Mouse (Mus musculus) embryonic fibroblast, embryonic 13.5 days (primary cell): ENCODE data around the gene Mtor.

ENCODE experiments used
- CTCF ChIP-seq: IDR thresholded peaks from 2 replicates; pipeline ENCODE4 v1.5.1; 2011; ENCODE audit warnings: mild to moderate bottlenecking, control low read depth, low read length, moderate library complexity, borderline replicate concordance; ENCODE audit not compliant: insufficient read depth
- POLR2A ChIP-seq: IDR thresholded peaks from 2 replicates; pipeline ENCODE4 v1.6.1; 2011; ENCODE audit warnings: low read depth, mild to moderate bottlenecking, control low read depth, low read length, moderate library complexity

DNA sequence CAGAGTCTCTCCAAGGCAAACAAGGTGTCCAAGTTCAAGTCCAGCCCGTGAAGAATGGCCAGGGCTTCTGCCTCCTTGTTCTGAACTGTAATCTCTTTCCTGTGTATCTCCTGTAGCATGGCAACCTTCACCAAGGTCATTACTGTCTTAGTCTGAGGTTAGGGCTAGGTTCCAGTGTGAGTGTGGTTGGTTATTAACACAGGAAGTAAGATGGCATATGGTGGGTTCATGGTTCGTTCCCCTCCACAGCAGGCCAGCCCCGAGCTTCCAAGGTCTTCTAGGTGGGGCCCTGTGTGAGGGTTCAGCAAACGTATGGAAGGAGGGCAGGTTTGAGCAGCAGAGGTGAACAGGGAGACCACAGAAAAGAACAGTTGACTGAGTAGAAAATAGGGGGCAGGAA, 15.9 kb upstream of the Mtor start:
- TF ChIP-seq CTCF (no peak), POLR2A (no peak)
